Mouse (Mus musculus) liver, embryonic 14.5 days (tissue): ENCODE data around the gene Gfpt1.

Experiments
- CTCF ChIP-seq: IDR thresholded peaks from 2 replicates; pipeline ENCODE4 v1.5.1; 2016; ENCODE audit warnings: antibody characterized with exemption, low read depth, control low read depth
- EP300 ChIP-seq: IDR thresholded peaks from 2 replicates; pipeline ENCODE4 v1.6.1; 2016; ENCODE audit warnings: antibody characterized with exemption, low read depth

DNA sequence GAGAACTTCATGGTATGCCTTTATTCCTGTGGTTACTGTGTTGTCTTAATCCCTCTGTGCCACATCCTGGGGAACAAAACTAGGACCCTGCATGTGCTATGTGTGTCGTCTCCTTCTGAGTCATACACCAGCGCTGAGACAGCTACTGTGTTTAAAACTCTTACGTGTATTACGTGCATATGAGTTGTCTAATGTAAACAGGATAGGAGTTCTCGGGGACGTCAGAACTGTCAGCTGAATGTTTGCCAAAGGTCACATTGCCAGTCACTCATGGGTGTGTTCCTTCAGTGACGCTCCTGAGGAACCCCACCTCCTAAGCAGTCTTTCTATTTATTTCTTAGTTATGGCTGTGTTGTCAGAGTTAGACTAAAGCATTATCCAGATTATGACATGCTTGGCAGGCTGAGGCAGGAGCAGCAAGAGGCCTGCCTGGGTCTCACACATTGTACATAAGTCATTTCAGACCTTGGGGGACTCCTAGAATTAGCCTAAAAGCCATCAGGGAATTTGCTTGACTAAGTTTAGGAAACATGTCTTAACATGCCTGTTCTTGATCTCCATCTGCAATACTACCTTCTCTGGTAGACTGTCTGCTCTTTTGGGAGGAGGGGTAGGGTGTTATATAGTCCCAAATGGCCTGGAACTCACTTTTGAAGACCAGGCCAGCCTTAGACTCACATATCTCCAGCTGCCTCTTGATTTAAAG, 26.7 kb downstream of the Gfpt1 start:
- no peak for TF ChIP-seq CTCF
- TF ChIP-seq EP300 = no peak
